Mouse (Mus musculus) gastrocnemius, postnatal 4 days (tissue): ENCODE measurements around the gene Efna4. TPM values are rescaled to one million over a fixed set of nuclear protein-coding genes. Genes with fewer than 3 reads are reported as not detected.
A peak's percentile ranks its signal among the peaks of the same experiment; 100 is the strongest.

Experiments used
- DNase-seq, 2 experiments: peaks; one replicate each; pipeline ENCODE4 v3.0.0; 2021 to 2022; ENCODE audit warnings: low spot score in 2 of 2, mixed read lengths in 2 of 2
- long read RNA-seq, 2 experiments: library from polyadenylated mRNA; stranded (forward); transcript quantifications; one replicate each; pipeline ENCODE4 v2.0.0; 2021
- total RNA-seq, 2 experiments: library from RNA; stranded (reverse); gene quantifications; 2 replicates each; pipeline ENCODE4 v1.2.3; 2021

Gene Efna4
- 1 to 10 TPM; 2.6 to 2.8 TPM for total RNA-seq
- long read RNA-seq, experiment 1, result 0 reads
- long read RNA-seq, experiment 2, partial matches to known transcripts, result 0 of 3 reads
- long read RNA-seq, experiment 2, other reads (novel, unspliced or antisense), result 1 of 3 reads

DNA sequence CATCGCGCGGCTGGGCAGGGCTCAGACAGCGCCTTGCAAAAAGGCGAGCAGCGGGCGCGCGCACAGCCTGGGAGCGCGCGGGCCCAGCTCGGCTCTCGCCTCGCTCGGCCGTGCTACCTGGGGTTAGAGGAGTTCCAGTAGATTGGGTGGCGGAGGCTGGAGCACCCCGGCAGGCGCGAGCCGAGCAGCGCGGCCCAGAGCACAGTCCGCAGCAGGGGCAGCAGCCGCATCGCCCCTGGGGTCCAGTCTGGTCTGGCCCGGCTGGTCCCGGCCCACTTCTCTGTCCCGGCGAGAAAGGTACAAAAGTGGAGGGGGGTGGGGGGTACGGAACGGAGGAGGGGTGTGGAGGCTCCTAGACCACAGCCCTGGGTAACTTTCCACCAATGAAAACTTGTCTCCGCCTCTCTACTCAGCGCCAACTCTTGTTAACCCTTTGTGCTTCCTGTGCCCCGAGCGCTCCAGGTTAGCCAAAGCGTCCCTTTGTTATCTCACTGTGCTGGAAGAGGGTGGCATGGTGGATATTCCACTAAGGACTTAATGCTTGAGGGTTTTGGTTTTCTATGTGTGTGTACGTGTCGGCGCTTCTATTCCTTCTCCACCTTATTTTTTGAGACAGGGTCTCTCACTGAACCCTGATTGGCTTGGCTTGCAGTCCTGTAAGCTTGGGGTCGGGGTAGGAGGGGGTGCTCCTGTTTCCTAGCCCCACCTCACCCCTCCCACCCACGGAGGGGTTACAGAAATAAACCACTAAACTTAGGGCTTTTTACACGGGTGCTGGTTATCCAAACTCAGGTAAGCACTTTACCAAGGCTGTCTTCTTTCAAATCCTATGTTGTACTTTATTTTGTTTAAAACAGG is at the start of gene Efna4:
Gene Efna4 (minus strand): TSS at position 308 of the 858 bp plus-strand sequence.
- DNase-seq, result no peak

DNA sequence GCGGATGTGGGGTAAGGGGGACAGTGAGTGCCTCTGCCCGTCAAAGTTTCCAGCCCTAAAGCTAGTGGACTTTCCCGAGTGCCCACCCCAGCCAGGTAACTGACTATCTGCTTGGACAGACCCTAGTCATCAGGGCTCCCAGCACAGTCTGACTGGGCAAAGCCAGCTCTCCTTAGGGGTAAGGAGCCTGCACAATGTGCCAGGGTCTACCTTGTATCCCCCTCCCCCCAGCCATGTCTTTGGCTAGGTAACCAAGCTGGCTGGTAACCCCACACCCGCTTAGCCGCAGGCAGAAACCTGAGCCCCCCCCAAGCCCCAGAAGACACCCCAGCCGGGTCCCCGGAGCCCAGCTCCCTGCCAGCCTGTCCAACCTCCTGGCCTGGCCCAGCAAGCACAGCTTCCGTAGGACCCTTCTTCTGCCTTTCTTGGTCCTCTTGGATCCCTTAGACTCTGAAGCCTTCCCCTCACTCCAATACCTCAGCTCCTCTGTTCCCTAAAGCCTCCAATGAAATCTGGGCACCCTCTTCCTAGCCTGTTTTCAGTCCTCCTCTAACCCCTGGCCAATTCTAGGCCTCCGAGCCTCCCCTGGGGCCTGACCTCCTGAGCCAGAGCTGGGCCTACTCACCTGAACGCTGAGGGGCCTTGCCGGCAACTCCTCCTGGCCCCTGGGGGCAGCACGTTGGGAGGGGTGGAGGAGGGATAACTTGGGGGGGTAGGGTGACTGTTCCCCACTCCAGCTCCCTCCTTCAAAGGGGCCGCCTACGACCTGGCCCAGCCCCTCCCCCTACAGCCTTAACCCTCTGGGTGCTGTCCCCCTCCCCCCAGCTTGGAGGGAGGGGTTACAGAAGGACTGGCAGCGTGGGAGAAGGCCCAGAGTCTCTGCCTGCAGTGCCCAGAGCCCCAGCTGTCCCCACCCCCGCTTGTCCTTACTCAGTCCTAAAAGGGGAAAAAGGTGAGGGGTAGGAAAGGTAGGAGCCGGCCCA is 48.9 kb upstream of the Efna4 start:
- DNase-seq, result no peak

DNA sequence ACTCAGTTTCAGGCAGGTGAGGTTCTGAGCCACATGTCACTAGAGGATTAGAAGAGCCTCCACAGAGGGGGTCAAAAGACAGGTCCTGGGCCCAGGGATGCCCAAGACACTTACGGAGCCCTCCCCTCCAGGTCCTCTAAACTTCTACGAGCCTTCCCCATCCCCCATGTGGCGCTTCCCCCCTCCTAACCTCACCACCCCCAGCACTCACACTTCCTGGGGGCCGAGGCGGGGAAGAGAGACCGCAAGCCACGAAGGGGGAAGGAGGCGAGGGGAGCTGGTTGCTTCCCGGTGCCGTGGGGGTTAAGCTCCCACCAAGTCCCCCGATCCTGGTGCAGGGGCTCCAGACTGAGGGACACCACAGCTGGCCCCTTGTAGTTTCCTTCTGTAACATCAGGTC is 47.6 kb upstream of the Efna4 start:
- DNase-seq, result no peak

GRCm38 (mm10) chr3:89384331-89385076 is 46.7 kb upstream of the Efna4 start:
- no peak for DNase-seq

DNA sequence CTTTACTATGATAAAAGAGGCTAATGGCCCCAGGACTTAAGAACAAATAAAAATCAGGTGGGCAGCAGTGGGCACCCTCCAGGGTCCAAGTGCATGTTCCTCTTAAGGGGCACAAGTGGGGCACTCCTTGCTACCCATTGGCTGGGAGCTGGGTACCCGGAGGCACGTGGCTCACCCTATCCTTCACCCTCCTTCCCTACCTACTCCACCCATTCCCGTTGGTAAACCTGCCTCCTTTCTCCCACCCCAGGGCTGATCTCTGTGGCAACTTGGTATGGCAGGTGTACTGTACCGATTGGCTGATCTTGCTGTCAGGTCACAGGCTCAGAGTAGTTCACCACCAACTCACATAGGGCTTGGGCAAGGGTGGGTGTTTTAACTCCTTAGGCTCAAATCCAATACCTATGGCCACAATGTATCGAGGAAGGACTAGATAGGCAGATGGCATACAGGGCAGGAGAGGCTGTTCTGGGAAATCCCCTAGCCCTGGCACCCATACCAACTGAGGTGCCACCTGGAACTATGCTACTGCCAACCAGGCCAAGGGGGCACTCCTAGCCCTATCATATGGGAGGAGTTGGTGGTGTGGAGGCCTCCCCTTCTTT is 45.9 kb upstream of the Efna4 start:
- DNase-seq, result no peak

DNA sequence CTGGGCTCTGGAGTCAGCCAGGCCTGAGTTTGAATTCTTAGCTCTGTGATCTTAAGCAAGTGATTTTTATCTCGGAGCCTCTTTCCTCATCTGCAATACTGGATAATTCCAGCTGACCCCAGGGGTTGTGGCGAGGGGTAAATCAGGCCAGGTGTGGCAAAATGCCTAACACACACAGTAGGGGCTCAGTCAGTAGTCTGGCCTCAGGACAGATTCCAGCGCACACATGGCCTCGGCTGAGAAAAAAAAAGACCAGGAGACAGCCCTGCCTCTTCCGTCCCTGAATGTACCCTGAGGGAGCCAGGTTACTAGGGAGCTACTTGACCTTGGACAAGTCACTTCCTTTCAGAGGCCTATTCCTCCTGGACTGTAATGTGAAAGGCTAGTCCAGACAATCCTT is 45.1 kb upstream of the Efna4 start:
- no peak for DNase-seq

- DNase-seq, result no peak
These were observed 44.4 kb upstream of the Efna4 start for GRCm38 (mm10) chr3:89382033-89382882.

DNA sequence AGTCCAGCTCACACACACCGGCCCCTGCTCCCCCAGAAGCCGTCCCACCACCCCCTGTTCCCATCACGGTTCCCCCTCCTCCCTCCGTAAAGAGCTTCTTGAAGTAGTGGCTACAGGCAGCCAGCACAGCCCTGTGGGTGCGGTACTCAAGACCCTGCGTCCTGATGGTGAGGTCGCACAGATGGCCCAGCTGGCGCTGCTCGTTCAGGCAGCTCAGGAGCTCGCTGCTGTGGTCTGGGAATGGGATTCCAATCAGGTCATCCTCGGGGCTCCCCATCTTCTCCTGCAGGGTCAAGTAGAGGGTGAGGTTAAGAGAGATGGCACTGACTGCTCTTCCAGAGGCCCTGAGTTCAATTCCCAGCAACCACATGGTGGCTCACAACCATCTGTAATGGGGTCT is 43.4 kb upstream of the Efna4 start:
- no peak for DNase-seq

- no peak for DNase-seq
These were observed 42.9 kb upstream of the Efna4 start for GRCm38 (mm10) chr3:89380711-89381110.

DNA sequence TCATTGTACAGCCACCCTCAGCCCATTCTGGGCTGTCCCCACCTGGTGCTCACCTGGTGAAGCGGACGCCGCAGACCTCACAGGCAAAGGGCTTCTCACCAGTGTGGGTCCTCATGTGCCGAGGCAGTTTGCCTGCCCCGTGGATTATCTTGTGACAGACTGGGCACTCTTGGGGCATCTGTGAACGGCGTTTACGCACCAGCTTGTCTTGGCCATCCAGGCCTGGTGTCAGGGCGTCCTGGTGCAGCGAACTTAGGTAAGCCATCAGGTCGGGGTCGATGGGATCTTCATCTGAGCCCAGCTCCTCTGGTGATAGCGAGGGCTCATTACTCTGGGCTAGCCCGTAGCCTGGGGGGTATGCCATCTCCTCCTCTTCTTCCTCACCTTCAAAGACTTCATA is 42.5 kb upstream of the Efna4 start:
- DNase-seq, result no peak

- no peak for DNase-seq
These were observed 41.7 kb upstream of the Efna4 start for GRCm38 (mm10) chr3:89379388-89380131.

- peak; percentile 73 to 82 for DNase-seq
These were observed 40.7 kb upstream of the Efna4 start for GRCm38 (mm10) chr3:89378394-89379067.

DNA sequence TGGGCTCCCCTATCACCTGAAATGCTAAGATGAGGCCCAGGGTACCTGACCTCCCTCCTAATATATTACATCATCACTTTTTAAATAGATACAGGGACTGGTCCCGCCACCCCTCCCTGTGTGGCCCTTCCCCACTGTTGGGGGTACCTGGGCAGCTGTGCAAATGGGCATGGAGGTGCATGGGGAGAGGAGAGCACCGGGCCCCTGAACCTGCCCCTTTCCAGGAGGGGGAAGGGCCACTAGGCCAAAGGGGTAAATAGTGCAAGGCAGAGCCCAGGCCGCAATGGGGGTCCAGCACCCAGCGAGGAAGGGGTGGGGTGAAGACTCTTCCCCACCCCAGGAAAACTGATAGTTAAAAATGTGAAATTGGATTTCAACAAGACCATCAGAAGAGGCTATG is 40.0 kb upstream of the Efna4 start:
- no peak for DNase-seq

GRCm38 (mm10) chr3:89373581-89374231 is 35.9 kb upstream of the Efna4 start:
- DNase-seq, result no peak

DNA sequence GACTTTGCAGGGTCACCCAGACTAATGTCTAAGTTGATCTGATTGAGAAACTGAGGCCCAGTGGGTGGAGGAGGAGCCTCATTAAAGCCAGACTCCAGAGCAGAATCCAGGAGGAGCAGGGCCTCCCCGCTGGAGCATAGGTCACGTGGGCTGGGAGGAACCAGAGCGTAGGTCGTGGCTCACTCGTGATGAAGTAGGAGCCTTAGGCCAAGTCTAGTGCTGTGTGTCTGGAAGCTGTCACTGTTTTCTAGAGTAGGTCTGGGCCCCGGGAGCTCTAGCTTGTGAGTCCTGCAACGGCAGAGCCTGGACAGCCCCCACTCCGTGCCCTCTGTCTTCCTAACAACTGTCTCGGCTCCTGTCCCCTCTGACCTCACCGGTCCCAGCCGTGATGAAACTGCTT is 29.5 kb upstream of the Efna4 start:
- no peak for DNase-seq

GRCm38 (mm10) chr3:89365486-89366414 is 27.9 kb upstream of the Efna4 start:
- no peak for DNase-seq

DNA sequence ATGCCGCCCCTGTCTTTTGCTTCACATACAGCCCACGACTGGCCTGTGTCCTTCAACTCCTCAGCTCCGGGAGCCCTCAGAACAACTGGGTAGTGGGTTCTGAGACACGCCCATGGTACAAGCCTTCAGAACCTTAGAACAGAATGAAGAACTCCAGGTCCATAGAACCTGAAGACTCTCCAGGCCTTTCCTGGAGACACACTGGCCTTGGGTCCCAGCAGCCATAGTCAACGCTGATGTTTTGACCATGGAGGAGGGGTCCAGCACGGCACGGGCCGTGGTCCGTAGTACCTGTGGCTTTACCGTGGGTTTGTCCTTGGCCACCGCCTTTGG is 27.3 kb upstream of the Efna4 start, which contains the start of gene Dcst1:
Gene Dcst1 (minus strand): TSS at position 101 of the 333 bp plus-strand sequence.
- DNase-seq, result no peak
